Comparison of ENCODE assay signal across 8 mouse cellular contexts in genomic region chr16:4963346-4963745, GRCm38 (mm10). TPM values are rescaled to one million over a fixed set of nuclear protein-coding genes. Genes with fewer than 3 reads are reported as not detected.
A peak's percentile ranks its signal among the peaks of the same experiment; 100 is the strongest.
DNase-seq lines count a peak whose midpoint lies in the region; ATAC-seq and TF ChIP-seq lines count a peak whose summit lies in the region.

No protein-coding gene starts in this region.

- peak overlapping the region; percentile 90 for H3K4me2 ChIP-seq in liver, embryonic 13.5 days

- H3K36me3 ChIP-seq in forebrain, embryonic 10.5 days (replicated peaks): peaks cover 11% of the 10 kb centered on the region
- H3K36me3 ChIP-seq in liver, embryonic 13.5 days: no peaks in the 10 kb centered on the region

- H3K4me3 ChIP-seq in gastrocnemius, adult 2 months: peak overlapping the region; percentile 99
- H3K4me3 ChIP-seq in forebrain, embryonic 10.5 days: peak overlapping the region; percentile 97
- H3K4me3 ChIP-seq in liver, embryonic 13.5 days (replicated peaks): peak overlapping the region; percentile 87

- no peak for DNase-seq in gastrocnemius, adult 2 months
- DNase-seq in gastrocnemius, postnatal 10 days: no peak
- DNase-seq in A20 (ENCODE audit: low read depth, low spot score): peak; percentile 48
- DNase-seq in forebrain, embryonic 10.5 days (ENCODE audit: extremely low spot score, low spot score): no peak
- no peak for DNase-seq in liver, embryonic 13.5 days
- DNase-seq in left cerebral cortex, postnatal 14 days (ENCODE audit: low spot score in 2 of 2): no peak
- no peak for DNase-seq in thymus, adult 18-20 months

- H3K4me1 ChIP-seq in forebrain, embryonic 10.5 days: peaks cover 28% of the 10 kb centered on the region
- H3K4me1 ChIP-seq in liver, embryonic 13.5 days (replicated peaks): peaks cover 30% of the 10 kb centered on the region

- no peaks in the 10 kb centered on the region for H3K27me3 ChIP-seq in forebrain, embryonic 10.5 days (ENCODE audit: poor library complexity, severe bottlenecking)
- H3K27me3 ChIP-seq in liver, embryonic 13.5 days: no peaks in the 10 kb centered on the region

- peak overlapping the region; percentile 90 for H3K9ac ChIP-seq in liver, embryonic 13.5 days

- no peak for ATAC-seq in liver, embryonic 13.5 days (ENCODE audit: low read depth)
- no peak for ATAC-seq in cerebellum, adult (ENCODE audit: insufficient number of reproducible peaks, low FRiP score, low TSS enrichment)

- intact Hi-C loops in gastrocnemius, adult 2 months (cut with DNase I): no loop called here
- intact Hi-C loops in left cerebral cortex, postnatal 14 days (cut with DNase I): loop anchor here (5.0 kb wide), 1 partner anchor 49 kb away; the partner anchor contains the start of gene Rogdi

- TF ChIP-seq CTCF in gastrocnemius, adult 2 months (IDR thresholded peaks at IDR 0.05): no peak

- H3K27ac ChIP-seq in gastrocnemius, adult 2 months: peak overlapping the region; percentile 94
- peak overlapping the region; percentile 89; the same call in 1 of the 2 replicates for H3K27ac ChIP-seq in forebrain, embryonic 10.5 days
- peak overlapping the region; percentile 89; the same call in 1 of the 2 replicates for H3K27ac ChIP-seq in liver, embryonic 13.5 days

- H3K9me3 ChIP-seq in forebrain, embryonic 10.5 days: no peaks in the 10 kb centered on the region
- no peaks in the 10 kb centered on the region for H3K9me3 ChIP-seq in liver, embryonic 13.5 days (replicated peaks)

- 50% methylated on average over 9 of the region's 9 CpGs for WGBS in forebrain, embryonic 10.5 days
- WGBS in liver, embryonic 13.5 days (ENCODE audit: insufficient replicate concordance): 33% methylated on average over 9 of the region's 9 CpGs

RNA-seq across cellular contexts. Expression of gene Anks3, which starts 0.7 kb away (rescaled TPM):
- total RNA-seq in gastrocnemius, adult 2 months (2021): 10 to 100 TPM; 12.8 to 16.7 TPM
- total RNA-seq in gastrocnemius, postnatal 10 days (2021): 10 to 100 TPM; 14.9 to 21.5 TPM
- polyA plus RNA-seq in forebrain, embryonic 10.5 days (2016; fragmentation: Nextera tagmentation; extraction: Ambion mirVana): 47.9 and 49.3 TPM in 2 replicates
- polyA plus RNA-seq in liver, embryonic 13.5 days (2015; fragmentation: Nextera tagmentation; extraction: Ambion mirVana): 12.1 and 13.9 TPM in 2 replicates
- total RNA-seq in left cerebral cortex, postnatal 14 days (2021): 10 to 100 TPM; 50.1 TPM

RNA-seq across cellular contexts. Expression of gene Nudt16l1, which starts 24.8 kb away (rescaled TPM):
- total RNA-seq in gastrocnemius, adult 2 months (2021): 10 to 100 TPM; 10.5 to 13.7 TPM
- total RNA-seq in gastrocnemius, postnatal 10 days (2021): 10 to 100 TPM; 32.6 to 35.2 TPM
- polyA plus RNA-seq in forebrain, embryonic 10.5 days (2016; fragmentation: Nextera tagmentation; extraction: Ambion mirVana): 138 and 144 TPM in 2 replicates
- polyA plus RNA-seq in liver, embryonic 13.5 days (2015; fragmentation: Nextera tagmentation; extraction: Ambion mirVana): 53.6 and 55.1 TPM in 2 replicates
- total RNA-seq in left cerebral cortex, postnatal 14 days (2021): 10 to 100 TPM; 66.7 to 70.3 TPM

RNA-seq across cellular contexts. Expression of gene Sept12, which starts 34.3 kb away (rescaled TPM):
- not detected for total RNA-seq in gastrocnemius, adult 2 months (2021)
- not detected for total RNA-seq in gastrocnemius, postnatal 10 days (2021)
- not detected in 2 replicates for polyA plus RNA-seq in forebrain, embryonic 10.5 days (2016; fragmentation: Nextera tagmentation; extraction: Ambion mirVana)
- not detected in 2 replicates for polyA plus RNA-seq in liver, embryonic 13.5 days (2015; fragmentation: Nextera tagmentation; extraction: Ambion mirVana)
- total RNA-seq in left cerebral cortex, postnatal 14 days (2021): not detected

RNA-seq across cellular contexts. Expression of gene Smim22, which starts 43.7 kb away (rescaled TPM):
- total RNA-seq in gastrocnemius, adult 2 months (2021): not detected
- total RNA-seq in gastrocnemius, postnatal 10 days (2021): not detected
- 1.7 and 2.5 TPM in 2 replicates for polyA plus RNA-seq in forebrain, embryonic 10.5 days (2016; fragmentation: Nextera tagmentation; extraction: Ambion mirVana)
- 4.6 and 6.3 TPM in 2 replicates for polyA plus RNA-seq in liver, embryonic 13.5 days (2015; fragmentation: Nextera tagmentation; extraction: Ambion mirVana)
- not detected for total RNA-seq in left cerebral cortex, postnatal 14 days (2021)

RNA-seq across cellular contexts. Expression of gene Rogdi, which starts 50.0 kb away (rescaled TPM):
- total RNA-seq in gastrocnemius, adult 2 months (2021): 1 to 10 TPM; 5.2 to 7.4 TPM
- 10 to 100 TPM; 11.7 to 16.7 TPM for total RNA-seq in gastrocnemius, postnatal 10 days (2021)
- 60.1 and 61.8 TPM in 2 replicates for polyA plus RNA-seq in forebrain, embryonic 10.5 days (2016; fragmentation: Nextera tagmentation; extraction: Ambion mirVana)
- 42.6 and 45.7 TPM in 2 replicates for polyA plus RNA-seq in liver, embryonic 13.5 days (2015; fragmentation: Nextera tagmentation; extraction: Ambion mirVana)
- total RNA-seq in left cerebral cortex, postnatal 14 days (2021): 100 to 1,000 TPM; 202 to 212 TPM
